ENCODE assay signal across 12 mouse cellular contexts in the genomic region with DNA sequence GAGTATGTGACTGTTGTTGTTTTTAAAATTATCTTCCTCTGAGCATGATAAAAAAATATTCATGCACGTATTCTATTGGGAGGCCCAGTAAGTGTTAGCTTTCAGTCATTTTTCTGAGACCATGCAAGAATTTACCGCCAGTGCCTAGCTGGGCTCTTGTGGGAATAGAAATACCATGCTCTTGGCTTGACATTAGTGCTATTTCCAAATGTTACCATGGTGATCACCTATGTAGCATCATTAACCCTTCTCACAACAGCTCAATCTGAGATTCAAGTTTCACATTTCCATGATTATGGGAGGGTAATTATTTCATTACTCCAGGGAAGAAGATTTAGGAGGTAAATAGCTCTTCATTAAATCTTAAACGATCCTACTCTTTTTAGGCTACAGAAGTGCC.
"Had no signal": no experiment of that assay in that cellular context is flagged by ENCODE, and none has a peak within 500 bp of the region (broad histone marks: within the 10 kb centered on the region; RNA-seq: fewer than 3 reads in every experiment).

No protein-coding gene starts in this region.

- H3K9me3 ChIP-seq: kidney, embryonic 15.5 days; limb, embryonic 13.5 days had no signal

- H3K27ac ChIP-seq: kidney, embryonic 15.5 days; limb, embryonic 13.5 days; liver, embryonic 14.5 days had no signal

- H3K36me3 ChIP-seq: kidney, embryonic 15.5 days; limb, embryonic 13.5 days had no signal

- H3K4me2 ChIP-seq: kidney, embryonic 15.5 days; limb, embryonic 13.5 days had no signal

- H3K4me3 ChIP-seq: kidney, embryonic 15.5 days; limb, embryonic 13.5 days had no signal

- H3K27me3 ChIP-seq: kidney, embryonic 15.5 days; limb, embryonic 13.5 days had no signal

- H3K9ac ChIP-seq: kidney, embryonic 15.5 days; limb, embryonic 13.5 days; liver, embryonic 14.5 days had no signal

- DNase-seq: kidney, adult 2 months; kidney, postnatal 14 days; left cerebral cortex, postnatal 4 days; lung, adult 18-20 months; retina, postnatal 1 day; right cerebral cortex, postnatal 4 days; spleen, adult 18-20 months; thymus, adult 18-20 months; thymus, postnatal 14 days had no signal

- H3K4me1 ChIP-seq: kidney, embryonic 15.5 days; limb, embryonic 13.5 days had no signal
